Mouse (Mus musculus) liver, adult 2 months (tissue): Measurements from ENCODE around the gene Mef2d. TPM values are rescaled to one million over a fixed set of nuclear protein-coding genes. Genes with fewer than 3 reads are reported as not detected.

Experiments used
- DNase-seq: peaks from one replicate; pipeline ENCODE4 v3.0.0-alpha.2; 2011; ENCODE audit warnings: low read depth, low spot score; ENCODE audit errors: extremely low read depth
- H3K27ac ChIP-seq: fragments of 200-500 bp; replicated peaks from 2 replicates; pipeline ENCODE4 v1.5.1; 2012; ENCODE audit warnings: low read depth, mild to moderate bottlenecking, control low read depth, inconsistent platforms, low read length; ENCODE audit not compliant: insufficient read depth
- H3K27me3 ChIP-seq: fragments of 200-500 bp; 2 replicates; pipeline ENCODE4 v1.6.1; 2012; ENCODE audit warnings: mild to moderate bottlenecking, moderate library complexity, low read length, inconsistent platforms; ENCODE audit not compliant: control insufficient read depth, insufficient read depth
- H3K36me3 ChIP-seq: fragments of 200-500 bp; 2 replicates; pipeline ENCODE4 v1.6.1; 2012; ENCODE audit warnings: low read length, inconsistent platforms; ENCODE audit not compliant: control insufficient read depth, insufficient read depth
- H3K4me1 ChIP-seq: fragments of 200-500 bp; 2 replicates; pipeline ENCODE4 v1.6.1; 2011; ENCODE audit warnings: low read length; ENCODE audit not compliant: control insufficient read depth, insufficient read depth
- H3K4me3 ChIP-seq: fragments of 200-500 bp; 2 replicates; pipeline ENCODE4 v1.5.1; 2011; ENCODE audit warnings: low read depth, mild to moderate bottlenecking, control low read depth, low read length, moderate library complexity; ENCODE audit not compliant: insufficient read depth
- H3K79me2 ChIP-seq: fragments of 200-500 bp; 2 replicates; pipeline ENCODE4 v1.6.1; 2012; ENCODE audit warnings: inconsistent platforms, mild to moderate bottlenecking, low read length, moderate library complexity; ENCODE audit not compliant: control insufficient read depth, insufficient read depth
- H3K9ac ChIP-seq: fragments of 200-500 bp; 2 replicates; pipeline ENCODE4 v1.6.1; 2012; ENCODE audit warnings: low read depth, mild to moderate bottlenecking, control low read depth, inconsistent platforms, low read length
- CTCF ChIP-seq: fragments of 200-500 bp; IDR thresholded peaks from 2 replicates; pipeline ENCODE4 v1.5.1; 2011; ENCODE audit warnings: low read depth, low read length, control low read depth
- POLR2A ChIP-seq: fragments of 200-500 bp; IDR thresholded peaks from 2 replicates; pipeline ENCODE4 v1.6.1; 2011; ENCODE audit warnings: low read length, control low read depth; ENCODE audit not compliant: insufficient read depth; ENCODE audit errors: extremely low read depth
- WGBS: fragments of 180-500 bp; shearing (Covaris S2); methylation state at CpG from one replicate; pipeline ENCODE4 v1.1.7; 2018; 5-methylcytosine and 5-hydroxymethylcytosine counted together
- polyA plus RNA-seq: library from polyadenylated mRNA; depleted of rRNA; stranded (reverse); fragments of >200 nt; gene quantifications from 2 replicates; pipeline ENCODE4 v1.2.3, GENCODE M21; 2012
- total RNA-seq: library from RNA; depleted of rRNA; stranded (reverse); fragments of >200 nt; gene quantifications from 2 replicates; pipeline ENCODE4 v1.2.3, GENCODE M21; 2014

Mef2d gene
- total and polyA plus RNA-seq, 2 experiments = 3.7 to 22.2 TPM

DNA sequence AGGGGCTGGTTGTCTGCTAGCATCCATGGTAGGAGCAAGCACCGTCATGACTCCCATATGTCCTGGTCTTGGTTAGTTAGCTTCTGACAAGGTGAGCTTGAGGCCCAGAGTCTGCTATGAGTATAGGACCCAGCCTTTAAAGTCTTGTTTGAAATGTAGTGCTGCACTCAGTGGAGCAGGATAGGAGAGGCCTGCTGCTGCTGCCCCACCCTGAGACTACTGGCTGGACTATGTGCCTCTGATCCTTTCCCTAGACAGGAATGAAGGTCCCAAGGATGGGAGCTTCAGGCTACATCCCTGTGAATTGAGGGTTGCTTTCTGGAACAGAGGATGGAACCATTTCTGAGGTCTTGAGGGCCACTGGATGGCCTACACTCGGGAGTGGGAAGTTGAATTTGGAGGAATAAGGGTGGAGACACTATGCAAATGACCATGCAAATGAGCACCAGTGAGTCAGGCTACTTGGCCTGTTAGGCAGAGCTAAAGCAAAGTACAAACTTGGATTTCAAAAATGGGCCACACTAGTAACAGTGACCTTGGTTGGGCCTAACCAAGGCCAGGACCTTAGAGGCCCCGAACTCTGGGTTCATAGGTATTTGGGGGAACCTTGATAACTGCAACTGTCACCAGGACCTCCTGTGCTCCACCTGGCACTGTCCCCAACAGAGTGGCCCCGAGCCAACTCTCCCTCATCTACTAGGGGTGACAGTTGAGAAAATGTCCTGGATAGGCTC lies 6.8 kb downstream of the Mef2d start:
- Histone ChIP-seq H3K27me3 (no peaks in the 10 kb centered on the region), H3K9ac (no peak overlapping the region), H3K4me1 (peaks cover 52% of the 10 kb centered on the region), H3K36me3 (no peaks in the 10 kb centered on the region), H3K79me2 (peaks cover 86% of the 10 kb centered on the region), H3K4me3 (no peak overlapping the region), H3K27ac (peak overlapping the region; percentile 12)
- WGBS = 30% methylated on average over 4 of the region's 4 CpGs
- peak; percentile 94 for DNase-seq
- TF ChIP-seq CTCF = no peak
- no peak for TF ChIP-seq POLR2A

DNA sequence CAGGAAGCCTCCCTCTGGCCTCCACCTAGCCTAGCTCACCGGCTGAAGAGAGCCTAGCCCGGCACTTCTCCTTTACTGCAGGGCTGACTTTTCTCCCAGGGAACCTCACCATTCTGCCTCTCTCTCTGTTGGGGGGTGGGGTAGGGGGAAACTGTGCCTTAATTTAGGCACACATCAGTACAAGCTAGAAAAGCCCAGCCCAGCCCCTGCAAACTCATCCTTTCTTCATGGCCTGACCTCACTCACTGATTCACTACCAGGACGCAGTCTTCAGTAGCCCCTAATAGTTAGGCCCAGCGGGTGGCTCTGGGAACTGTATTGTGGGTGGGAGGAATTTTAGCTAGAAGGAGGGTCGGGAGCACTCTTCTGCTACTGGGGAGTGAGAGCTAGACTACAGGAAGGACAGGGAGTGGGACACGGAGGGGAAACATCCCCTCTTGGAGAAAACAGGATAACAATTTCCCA lies 7.4 kb downstream of the Mef2d start:
- Histone ChIP-seq H3K9ac (0 out of 2 replicates have a peak overlapping the region, but pooled peaks have one; percentile 2), H3K27me3 (no peaks in the 10 kb centered on the region), H3K4me1 (peaks cover 47% of the 10 kb centered on the region), H3K4me3 (no peak overlapping the region), H3K79me2 (peaks cover 80% of the 10 kb centered on the region), H3K27ac (peak overlapping the region; percentile 12), H3K36me3 (no peaks in the 10 kb centered on the region)
- WGBS = 34% methylated on average over 6 of the region's 6 CpGs
- no peak for TF ChIP-seq CTCF
- no peak for TF ChIP-seq POLR2A
- no peak for DNase-seq

DNA sequence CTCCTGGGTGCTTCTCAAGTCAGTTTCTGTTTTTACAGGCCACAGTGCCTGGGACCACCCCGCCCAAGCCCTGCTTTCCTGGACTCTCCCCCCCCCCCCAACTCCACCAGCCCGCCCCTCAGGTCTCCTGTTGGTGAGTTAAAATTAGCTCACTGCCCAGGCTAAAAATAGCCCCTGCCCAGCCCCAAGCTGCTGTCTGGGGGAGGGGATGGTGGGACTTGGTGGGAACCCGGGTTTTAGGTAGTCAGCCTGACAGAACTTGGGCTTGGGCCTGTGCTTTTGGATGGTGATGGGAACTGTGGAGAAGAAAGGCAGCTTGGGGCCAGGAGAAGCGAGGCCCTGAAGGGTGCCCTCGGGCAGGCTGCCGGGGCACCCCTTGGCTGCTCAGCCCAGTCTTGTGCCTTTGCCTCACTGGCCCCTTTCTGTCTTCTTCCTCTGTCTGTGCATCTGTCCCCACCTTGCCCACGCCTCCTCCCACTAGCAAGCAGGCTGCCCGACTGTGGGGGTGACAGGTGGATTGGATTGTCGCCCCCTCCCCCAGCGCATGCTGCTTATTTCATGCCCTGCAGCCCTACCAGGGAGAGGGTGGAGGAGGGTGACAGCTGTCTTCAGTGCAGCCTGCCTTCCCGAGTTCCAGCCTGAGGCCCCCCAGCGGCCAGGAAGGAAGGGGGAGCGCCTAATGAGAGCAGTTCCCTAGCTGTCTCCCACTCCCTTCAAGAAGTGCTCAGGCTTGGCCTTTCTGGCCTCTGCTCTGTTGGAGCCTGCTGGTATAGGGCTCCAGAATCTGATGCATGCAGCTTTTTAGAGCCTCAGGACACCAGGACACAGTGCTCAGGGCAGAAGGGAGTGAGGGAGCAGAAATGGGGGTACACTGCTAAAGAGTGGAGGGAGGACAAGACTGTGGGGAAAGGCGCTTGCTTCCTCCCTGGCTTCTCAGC lies 8.2 kb downstream of the Mef2d start:
- no peak overlapping the region; the same call in 1 of the 2 replicates for H3K27ac ChIP-seq
- no peak overlapping the region for H3K4me3 ChIP-seq
- H3K4me1 ChIP-seq = peaks cover 40% of the 10 kb centered on the region
- H3K36me3 ChIP-seq = no peaks in the 10 kb centered on the region
- H3K79me2 ChIP-seq = peaks cover 79% of the 10 kb centered on the region
- WGBS = 52% methylated on average over 14 of the region's 14 CpGs
- H3K9ac ChIP-seq = peak overlapping the region; percentile 2; the same call in 1 of the 2 replicates
- TF ChIP-seq CTCF (peak; percentile 3; the same call in 1 of the 2 replicates), POLR2A (0 out of 2 replicates have a peak, but pooled peaks have one; percentile 14)
- no peak for DNase-seq
- no peaks in the 10 kb centered on the region for H3K27me3 ChIP-seq

DNA sequence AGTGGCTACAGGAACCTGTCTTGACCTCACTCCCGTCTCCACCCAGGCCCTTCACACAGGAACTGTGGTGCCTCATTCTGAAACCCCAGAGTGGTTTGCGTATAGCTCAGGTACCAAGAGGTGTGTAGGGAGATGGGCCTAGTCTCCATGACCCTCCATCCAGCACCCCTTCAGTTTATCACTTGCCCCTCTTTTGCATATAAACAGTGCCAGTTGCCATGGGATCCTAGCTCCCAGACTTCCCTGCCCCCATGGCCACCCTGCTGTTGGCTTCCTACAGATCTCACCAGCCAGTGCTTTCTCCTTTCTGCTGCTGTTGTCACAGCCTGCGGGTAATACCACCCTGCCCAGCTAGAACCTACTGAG lies 8.8 kb downstream of the Mef2d start:
- TF ChIP-seq POLR2A = no peak
- no peak for TF ChIP-seq CTCF
- Histone ChIP-seq H3K4me1 (peaks cover 34% of the 10 kb centered on the region), H3K79me2 (peaks cover 79% of the 10 kb centered on the region), H3K36me3 (peaks cover 4% of the 10 kb centered on the region; the same call in 1 of the 2 replicates), H3K27me3 (no peaks in the 10 kb centered on the region), H3K4me3 (no peak overlapping the region), H3K27ac (no peak overlapping the region), H3K9ac (no peak overlapping the region)
- DNase-seq = no peak
- WGBS = 71% methylated on average over 3 of the region's 3 CpGs

DNA sequence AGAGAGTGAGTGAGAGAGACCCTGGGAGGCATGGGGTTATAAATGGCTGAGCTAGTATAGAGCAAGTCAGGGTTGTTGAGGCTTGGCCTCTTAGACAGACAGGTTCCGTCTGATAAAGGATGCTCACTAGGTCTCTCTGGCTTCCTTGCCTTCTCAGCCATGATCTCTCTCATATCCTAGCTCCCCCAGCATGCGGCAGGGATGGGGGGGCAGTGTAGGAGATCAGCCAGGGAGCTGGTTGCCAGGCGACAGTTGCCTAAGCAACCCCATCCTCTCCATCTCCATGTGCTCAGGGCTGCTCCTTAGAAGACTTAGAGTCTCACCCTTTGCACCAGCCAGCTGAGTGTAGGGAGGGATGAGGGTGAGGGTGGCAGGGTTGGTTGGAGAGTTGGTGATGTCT lies 9.9 kb downstream of the Mef2d start:
- 88% methylated on average over 3 of the region's 3 CpGs for WGBS
- DNase-seq = no peak
- H3K27me3 ChIP-seq = no peaks in the 10 kb centered on the region
- peaks cover 74% of the 10 kb centered on the region for H3K79me2 ChIP-seq
- H3K4me1 ChIP-seq = peaks cover 28% of the 10 kb centered on the region
- H3K27ac ChIP-seq = no peak overlapping the region
- no peak overlapping the region for H3K9ac ChIP-seq
- TF ChIP-seq POLR2A (no peak), CTCF (no peak)
- peaks cover 12% of the 10 kb centered on the region; the same call in 1 of the 2 replicates for H3K36me3 ChIP-seq
- H3K4me3 ChIP-seq = no peak overlapping the region
